Mouse (Mus musculus) spleen, adult 18-20 months (tissue): ENCODE results near the gene Atp8a1.
A peak's percentile ranks its signal among the peaks of the same experiment; 100 is the strongest.

ENCODE experiments used
- DNase-seq, 2 experiments: peaks; one replicate each; pipeline ENCODE4 v3.0.0; 2022; ENCODE audit warnings: mixed read lengths in 2 of 2

Atp8a1 gene

GRCm38 (mm10) chr5:67669436-67669896 is 177.8 kb downstream of the Atp8a1 start:
- DNase-seq: no peak

- DNase-seq: no peak
These were observed 184.5 kb downstream of the Atp8a1 start for GRCm38 (mm10) chr5:67662715-67663114.

- no peak for DNase-seq
These were observed 187.4 kb downstream of the Atp8a1 start for GRCm38 (mm10) chr5:67659864-67660263.

- no peak for DNase-seq
These were observed 190.4 kb downstream of the Atp8a1 start for GRCm38 (mm10) chr5:67656821-67657259.

- no peak for DNase-seq
These were observed 191.3 kb downstream of the Atp8a1 start for GRCm38 (mm10) chr5:67655696-67656519.

- no peak for DNase-seq
These were observed 192.7 kb downstream of the Atp8a1 start for GRCm38 (mm10) chr5:67654572-67654971.

- no peak for DNase-seq
These were observed 193.7 kb downstream of the Atp8a1 start for GRCm38 (mm10) chr5:67653543-67653942.

GRCm38 (mm10) chr5:67652468-67652867 is 194.8 kb downstream of the Atp8a1 start:
- no peak for DNase-seq

GRCm38 (mm10) chr5:67650021-67650420 is 197.2 kb downstream of the Atp8a1 start:
- no peak for DNase-seq

- DNase-seq: no peak
These were observed 198.1 kb downstream of the Atp8a1 start for GRCm38 (mm10) chr5:67649156-67649555.

GRCm38 (mm10) chr5:67647568-67647967 is 199.7 kb downstream of the Atp8a1 start:
- DNase-seq: peak in 1 of 2 experiments; percentile 13

GRCm38 (mm10) chr5:67646756-67647529 is 200.3 kb downstream of the Atp8a1 start:
- no peak for DNase-seq

- no peak for DNase-seq
These were observed 203.5 kb downstream of the Atp8a1 start for GRCm38 (mm10) chr5:67643537-67644255.

- no peak for DNase-seq
These were observed 205.7 kb downstream of the Atp8a1 start for GRCm38 (mm10) chr5:67641406-67642120.

GRCm38 (mm10) chr5:67640596-67641312 is 206.5 kb downstream of the Atp8a1 start:
- no peak for DNase-seq

- no peak for DNase-seq
These were observed 212.9 kb downstream of the Atp8a1 start for GRCm38 (mm10) chr5:67634339-67634738.

- DNase-seq: no peak
These were observed 213.4 kb downstream of the Atp8a1 start for GRCm38 (mm10) chr5:67633831-67634268.

- DNase-seq: no peak
These were observed 214.0 kb downstream of the Atp8a1 start for GRCm38 (mm10) chr5:67633138-67633782.

- DNase-seq: no peak
These were observed 216.0 kb downstream of the Atp8a1 start for GRCm38 (mm10) chr5:67631261-67631660.

GRCm38 (mm10) chr5:67629861-67630260 is 217.4 kb downstream of the Atp8a1 start:
- no peak for DNase-seq

- no peak for DNase-seq
These were observed 217.8 kb downstream of the Atp8a1 start for GRCm38 (mm10) chr5:67629440-67629839.
